Mouse (Mus musculus): ENCODE data around the gene Kcnn1. TPM values are rescaled to one million over a fixed set of nuclear protein-coding genes. Genes with fewer than 3 reads are reported as not detected.
A peak's percentile ranks its signal among the peaks of the same experiment; 100 is the strongest.

The Kcnn1 gene
- polyA plus RNA-seq, 1 experiment from 2014 or later: 0.72 TPM

- Histone ChIP-seq H3K9me3 (replicated peaks) (no peaks in the 10 kb centered on the region), H3K4me3 (peak within 1 kb of the TSS; percentile 23), H3K27me3 (replicated peaks) (peaks cover 71% of the 10 kb centered on the region), H3K4me1 (peaks cover 50% of the 10 kb centered on the region), H3K27ac (no peak within 1 kb of the TSS), H3K4me2 (peak within 1 kb of the TSS; percentile 43), H3K9ac (0 out of 2 replicates have a peak within 1 kb of the TSS, but pooled peaks have one; percentile 20), H3K36me3 (peaks cover 35% of the 10 kb centered on the region)
- 5% methylated on average over 80 of the region's 80 CpGs for WGBS (ENCODE audit: insufficient replicate concordance)
- no peak for ATAC-seq
These were observed 29.2 kb upstream of the Kcnn1 start, which contains the start of gene Slc5a5 for GRCm38 (mm10) chr8:70892022-70892895. Slc5a5 (minus strand) TSS chr8:70892757.

DNA sequence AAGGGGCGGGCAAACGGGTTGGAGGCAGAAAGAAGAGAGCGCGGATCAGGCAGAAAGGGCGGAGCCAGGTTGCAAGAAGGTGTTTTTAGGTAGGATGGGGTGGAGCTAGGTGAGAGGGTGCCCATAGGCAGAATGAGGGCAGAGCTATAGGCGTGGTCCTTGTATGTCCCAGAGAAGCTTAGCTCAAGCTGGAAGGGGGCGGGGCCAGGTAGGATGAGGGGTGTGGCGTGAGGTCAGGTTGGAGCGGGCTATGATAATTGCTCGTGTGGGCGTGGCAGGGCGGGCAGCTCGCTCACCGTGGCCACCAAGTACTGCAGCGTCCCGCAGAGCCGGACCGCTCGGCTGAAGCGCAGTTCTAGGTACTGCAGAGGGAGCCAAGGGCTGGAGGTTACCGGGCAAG, 28.3 kb upstream of the Kcnn1 start:
- Histone ChIP-seq H3K4me3 (peak overlapping the region; percentile 23; the same call in 1 of the 2 replicates), H3K36me3 (peaks cover 34% of the 10 kb centered on the region), H3K27me3 (replicated peaks) (peaks cover 79% of the 10 kb centered on the region), H3K27ac (no peak overlapping the region), H3K4me2 (peak overlapping the region; percentile 43; the same call in 1 of the 2 replicates), H3K9me3 (replicated peaks) (no peaks in the 10 kb centered on the region), H3K4me1 (peaks cover 48% of the 10 kb centered on the region), H3K9ac (no peak overlapping the region)
- WGBS (ENCODE audit: insufficient replicate concordance): 12% methylated on average over 21 of the region's 21 CpGs
- no peak for ATAC-seq

DNA sequence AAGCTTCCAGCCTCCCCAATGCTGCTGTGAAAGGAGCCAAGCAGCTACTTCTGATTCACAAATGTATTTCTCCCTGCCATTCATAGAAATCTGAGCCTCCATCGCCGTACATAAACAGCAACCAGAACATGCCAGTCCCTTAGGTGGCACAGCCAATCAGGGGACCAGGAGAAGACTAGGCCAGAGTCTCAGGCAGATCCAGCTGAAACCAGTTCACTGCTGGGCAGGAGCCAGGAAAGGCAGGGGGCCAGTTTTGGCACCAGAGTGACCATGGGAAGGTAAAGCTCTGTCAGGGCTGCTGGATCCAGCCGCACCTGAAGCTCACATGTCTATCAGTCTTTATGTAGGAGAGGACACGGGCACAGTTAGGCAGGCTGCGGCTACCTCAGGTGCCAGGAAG, 27.6 kb upstream of the Kcnn1 start:
- no peak overlapping the region for H3K4me3 ChIP-seq
- H3K4me2 ChIP-seq: no peak overlapping the region
- H3K9ac ChIP-seq: no peak overlapping the region
- no peak for ATAC-seq
- H3K4me1 ChIP-seq: peaks cover 41% of the 10 kb centered on the region
- H3K9me3 ChIP-seq (replicated peaks): no peaks in the 10 kb centered on the region
- peaks cover 27% of the 10 kb centered on the region for H3K36me3 ChIP-seq
- H3K27ac ChIP-seq: no peak overlapping the region
- peaks cover 86% of the 10 kb centered on the region for H3K27me3 ChIP-seq (replicated peaks)
- 86% methylated on average over 5 of the region's 5 CpGs for WGBS (ENCODE audit: insufficient replicate concordance)

- Histone ChIP-seq H3K4me2 (peak overlapping the region; percentile 41), H3K9ac (no peak overlapping the region), H3K27ac (no peak overlapping the region), H3K36me3 (no peaks in the 10 kb centered on the region), H3K27me3 (replicated peaks) (peaks cover 75% of the 10 kb centered on the region), H3K4me1 (peaks cover 36% of the 10 kb centered on the region), H3K9me3 (replicated peaks) (no peaks in the 10 kb centered on the region), H3K4me3 (no peak overlapping the region)
- 6% methylated on average over 18 of the region's 18 CpGs for WGBS (ENCODE audit: insufficient replicate concordance)
- ATAC-seq: peak; percentile 64
These were observed 24.6 kb upstream of the Kcnn1 start for GRCm38 (mm10) chr8:70887669-70888068.

DNA sequence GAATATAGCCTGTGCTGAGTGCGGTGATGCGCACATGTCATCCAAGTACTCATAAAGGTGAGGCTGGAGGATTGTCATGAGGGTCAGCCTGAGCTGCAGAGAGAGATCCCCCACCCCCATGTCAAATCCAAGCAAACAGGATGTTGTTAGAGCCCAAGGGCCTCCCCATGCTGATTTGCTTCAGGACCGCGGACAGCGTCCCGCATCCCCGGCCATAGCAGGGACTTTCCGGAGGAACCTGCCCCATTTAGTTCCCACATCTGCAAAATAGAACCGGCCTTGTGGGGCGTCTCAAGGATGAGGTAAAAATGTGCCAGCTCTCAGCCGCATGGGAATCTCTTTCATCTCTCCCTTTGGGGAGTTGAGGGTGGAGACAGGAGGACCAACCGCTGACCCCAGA, 22.6 kb upstream of the Kcnn1 start:
- Histone ChIP-seq H3K4me3 (no peak overlapping the region), H3K36me3 (no peaks in the 10 kb centered on the region), H3K4me2 (no peak overlapping the region), H3K27ac (no peak overlapping the region), H3K9ac (no peak overlapping the region), H3K4me1 (peaks cover 20% of the 10 kb centered on the region), H3K9me3 (replicated peaks) (no peaks in the 10 kb centered on the region), H3K27me3 (replicated peaks) (peaks cover 58% of the 10 kb centered on the region)
- ATAC-seq: no peak
- 14% methylated on average over 12 of the region's 12 CpGs for WGBS (ENCODE audit: insufficient replicate concordance)

- H3K36me3 ChIP-seq: no peaks in the 10 kb centered on the region
- WGBS (ENCODE audit: insufficient replicate concordance): 68% methylated on average over 10 of the region's 10 CpGs
- no peak overlapping the region for H3K9ac ChIP-seq
- H3K27ac ChIP-seq: no peak overlapping the region
- no peak for ATAC-seq
- H3K4me2 ChIP-seq: no peak overlapping the region
- H3K27me3 ChIP-seq (replicated peaks): peaks cover 59% of the 10 kb centered on the region
- H3K4me1 ChIP-seq: peaks cover 20% of the 10 kb centered on the region
- H3K9me3 ChIP-seq (replicated peaks): no peaks in the 10 kb centered on the region
- H3K4me3 ChIP-seq: no peak overlapping the region
These were observed 21.6 kb upstream of the Kcnn1 start for GRCm38 (mm10) chr8:70884683-70885082.

GRCm38 (mm10) chr8:70884186-70884585, 21.1 kb upstream of the Kcnn1 start:
- Histone ChIP-seq H3K4me1 (peaks cover 20% of the 10 kb centered on the region), H3K4me2 (no peak overlapping the region), H3K36me3 (no peaks in the 10 kb centered on the region), H3K27ac (no peak overlapping the region), H3K27me3 (replicated peaks) (peaks cover 59% of the 10 kb centered on the region), H3K9me3 (replicated peaks) (no peaks in the 10 kb centered on the region), H3K4me3 (no peak overlapping the region), H3K9ac (no peak overlapping the region)
- ATAC-seq: no peak
- 66% methylated on average over 4 of the region's 4 CpGs for WGBS (ENCODE audit: insufficient replicate concordance)

DNA sequence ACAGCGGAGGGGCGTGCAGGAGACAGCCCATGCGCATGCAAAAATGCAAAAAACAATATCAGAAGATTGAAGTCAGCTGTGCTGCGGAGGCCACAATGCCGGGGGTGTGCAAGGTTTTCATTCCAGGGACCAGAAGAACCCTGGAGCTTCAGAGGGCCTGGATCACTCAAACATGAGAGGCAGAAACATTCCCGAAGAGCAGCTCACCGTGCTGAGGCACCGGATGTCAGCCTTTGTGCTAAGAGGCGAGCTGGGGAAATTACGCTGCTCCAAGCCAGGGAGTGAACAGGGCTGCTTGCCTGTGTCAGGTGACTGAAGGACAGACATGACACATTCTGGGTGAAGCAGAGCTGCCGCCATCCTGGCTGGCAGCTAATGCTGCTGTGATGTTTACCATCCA, 17.5 kb upstream of the Kcnn1 start:
- H3K4me1 ChIP-seq: peaks cover 21% of the 10 kb centered on the region
- no peak overlapping the region for H3K9ac ChIP-seq

DNA sequence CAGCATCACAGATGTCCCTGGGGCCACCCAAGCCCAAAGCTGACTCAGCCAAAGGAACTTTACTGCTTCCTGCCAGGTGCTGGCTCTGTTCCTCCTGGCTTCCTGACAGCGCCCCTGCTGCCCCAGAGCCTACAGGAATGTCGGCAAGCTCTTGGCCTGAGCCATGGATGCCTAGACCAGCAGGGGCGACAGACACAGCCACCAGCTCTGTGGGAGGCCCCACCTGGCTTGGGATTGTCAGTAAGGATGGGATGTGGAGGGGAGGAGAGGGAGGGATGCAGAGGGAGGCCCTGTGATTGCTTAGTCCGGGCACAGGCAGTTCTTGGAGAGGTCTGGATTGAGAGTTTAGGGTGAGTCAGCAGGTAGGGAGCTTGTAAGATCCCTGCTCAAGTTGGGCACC, 17.1 kb upstream of the Kcnn1 start:
- ATAC-seq: no peak
- Histone ChIP-seq H3K4me2 (no peak overlapping the region), H3K9me3 (replicated peaks) (no peaks in the 10 kb centered on the region), H3K27ac (no peak overlapping the region), H3K4me1 (peaks cover 18% of the 10 kb centered on the region), H3K4me3 (no peak overlapping the region), H3K27me3 (replicated peaks) (peaks cover 28% of the 10 kb centered on the region), H3K36me3 (no peaks in the 10 kb centered on the region), H3K9ac (no peak overlapping the region)
- 11% methylated on average over 4 of the region's 4 CpGs for WGBS (ENCODE audit: insufficient replicate concordance)

More for the DNA sequence above, 17.5 kb upstream of the Kcnn1 start:
- Histone ChIP-seq H3K27ac (no peak overlapping the region), H3K4me3 (no peak overlapping the region), H3K36me3 (no peaks in the 10 kb centered on the region), H3K9me3 (replicated peaks) (no peaks in the 10 kb centered on the region), H3K4me2 (no peak overlapping the region), H3K27me3 (replicated peaks) (peaks cover 32% of the 10 kb centered on the region)
- 24% methylated on average over 11 of the region's 11 CpGs for WGBS (ENCODE audit: insufficient replicate concordance)
- no peak for ATAC-seq

- ATAC-seq: no peak
- Histone ChIP-seq H3K27me3 (replicated peaks) (peaks cover 26% of the 10 kb centered on the region), H3K36me3 (no peaks in the 10 kb centered on the region), H3K9ac (no peak overlapping the region), H3K4me3 (no peak overlapping the region), H3K27ac (no peak overlapping the region), H3K4me1 (peaks cover 12% of the 10 kb centered on the region), H3K4me2 (no peak overlapping the region), H3K9me3 (replicated peaks) (no peaks in the 10 kb centered on the region)
- WGBS (ENCODE audit: insufficient replicate concordance): 67% methylated on average over 4 of the region's 4 CpGs
These were observed 16.4 kb upstream of the Kcnn1 start for GRCm38 (mm10) chr8:70879500-70879899.

- ATAC-seq: no peak
- H3K27me3 ChIP-seq (replicated peaks): peaks cover 26% of the 10 kb centered on the region
- WGBS (ENCODE audit: insufficient replicate concordance): 44% methylated on average over 2 of the region's 2 CpGs
These were observed 15.1 kb upstream of the Kcnn1 start for GRCm38 (mm10) chr8:70878178-70878577.

GRCm38 (mm10) chr8:70876382-70876781, 13.3 kb upstream of the Kcnn1 start:
- no peaks in the 10 kb centered on the region for H3K9me3 ChIP-seq (replicated peaks)

More at GRCm38 (mm10) chr8:70878178-70878577, 15.1 kb upstream of the Kcnn1 start:
- H3K4me2 ChIP-seq: no peak overlapping the region
- H3K27ac ChIP-seq: no peak overlapping the region
- no peaks in the 10 kb centered on the region for H3K36me3 ChIP-seq
- no peak overlapping the region for H3K4me3 ChIP-seq
- no peaks in the 10 kb centered on the region for H3K9me3 ChIP-seq (replicated peaks)
- peaks cover 18% of the 10 kb centered on the region for H3K4me1 ChIP-seq
- no peak overlapping the region for H3K9ac ChIP-seq

More at GRCm38 (mm10) chr8:70876382-70876781, 13.3 kb upstream of the Kcnn1 start:
- Histone ChIP-seq H3K36me3 (no peaks in the 10 kb centered on the region), H3K9ac (peak overlapping the region; percentile 27; the same call in 1 of the 2 replicates), H3K4me3 (no peak overlapping the region), H3K4me2 (peak overlapping the region; percentile 18; the same call in 1 of the 2 replicates), H3K27me3 (replicated peaks) (peaks cover 26% of the 10 kb centered on the region), H3K4me1 (peaks cover 30% of the 10 kb centered on the region), H3K27ac (no peak overlapping the region)
- WGBS (ENCODE audit: insufficient replicate concordance): 29% methylated on average over 4 of the region's 4 CpGs
- ATAC-seq: no peak
